Mouse (Mus musculus) midbrain, embryonic 16.5 days (tissue): ENCODE measurements around the gene Csf2rb2. TPM values are rescaled to one million over a fixed set of nuclear protein-coding genes. Genes with fewer than 3 reads are reported as not detected.

Experiments
- ATAC-seq: fragments of 200-750 bp; cut with Nextera tagmentation; 2 replicates; pipeline ENCODE4 v1.8.0; 2017; ENCODE audit warnings: moderate TSS enrichment
- H3K27ac ChIP-seq: fragments of 300-500 bp; sonication (generic); 2 replicates; pipeline ENCODE4 v1.5.1; 2014; ENCODE audit warnings: mild to moderate bottlenecking, low read length, mixed read lengths
- H3K27me3 ChIP-seq: fragments of 300-500 bp; sonication (generic); 2 replicates; pipeline ENCODE4 v1.6.1; 2014; ENCODE audit warnings: low read depth, low read length, mixed read lengths; ENCODE audit not compliant: control insufficient read depth, insufficient read depth
- H3K36me3 ChIP-seq: fragments of 300-500 bp; sonication (generic); 2 replicates; pipeline ENCODE4 v1.6.1; 2014; ENCODE audit warnings: mild to moderate bottlenecking, low read length, moderate library complexity, mixed read lengths; ENCODE audit not compliant: control insufficient read depth, insufficient read depth
- H3K4me1 ChIP-seq: fragments of 300-500 bp; sonication (generic); 2 replicates; pipeline ENCODE4 v1.6.1; 2014; ENCODE audit warnings: mild to moderate bottlenecking, low read length, mixed read lengths; ENCODE audit not compliant: control insufficient read depth, insufficient read depth
- H3K4me2 ChIP-seq: fragments of 300-500 bp; sonication (generic); 2 replicates; pipeline ENCODE4 v1.6.1; 2014; ENCODE audit warnings: mild to moderate bottlenecking, low read length, mixed read lengths
- H3K4me3 ChIP-seq: fragments of 300-500 bp; sonication (generic); 2 replicates; pipeline ENCODE4 v1.5.1; 2014; ENCODE audit warnings: low read depth, mild to moderate bottlenecking, low read length, moderate library complexity, mixed read lengths
- H3K9ac ChIP-seq: fragments of 300-500 bp; sonication (generic); 2 replicates; pipeline ENCODE4 v1.6.1; 2014; ENCODE audit warnings: low read depth, low read length, mixed read lengths
- H3K9me3 ChIP-seq: fragments of 300-500 bp; sonication (generic); replicated peaks from 2 replicates; pipeline ENCODE4 v1.6.1; 2014; ENCODE audit warnings: mild to moderate bottlenecking, low read length, mixed read lengths; ENCODE audit not compliant: control insufficient read depth, poor library complexity, severe bottlenecking
- WGBS: fragments of 180-500 bp; shearing (Covaris S2); extraction: QIAGEN DNeasy Blood & Tissue Kit; methylation state at CpG from one replicate; pipeline ENCODE4 v1.1.7; 2014; 5-methylcytosine and 5-hydroxymethylcytosine counted together
- polyA plus RNA-seq: library from polyadenylated mRNA; unstranded; fragments of >200 nt; fragmentation: Nextera tagmentation; extraction: Ambion mirVana; gene quantifications from 2 replicates; pipeline ENCODE4 v1.2.1, GENCODE M21; 2015

The Csf2rb2 gene
- polyA plus RNA-seq, 1 experiment from 2014 or later = 0.08 TPM

GRCm38 (mm10) chr15:78248410-78248809 is 57.1 kb downstream of the Csf2rb2 start:
- Histone ChIP-seq H3K4me2 (no peak overlapping the region), H3K27ac (no peak overlapping the region), H3K9ac (no peak overlapping the region), H3K4me3 (no peak overlapping the region), H3K27me3 (no peaks in the 10 kb centered on the region), H3K36me3 (no peaks in the 10 kb centered on the region), H3K9me3 (no peaks in the 10 kb centered on the region), H3K4me1 (no peaks in the 10 kb centered on the region)
- no peak for ATAC-seq
- 74% methylated on average over 3 of the region's 3 CpGs for WGBS

DNA sequence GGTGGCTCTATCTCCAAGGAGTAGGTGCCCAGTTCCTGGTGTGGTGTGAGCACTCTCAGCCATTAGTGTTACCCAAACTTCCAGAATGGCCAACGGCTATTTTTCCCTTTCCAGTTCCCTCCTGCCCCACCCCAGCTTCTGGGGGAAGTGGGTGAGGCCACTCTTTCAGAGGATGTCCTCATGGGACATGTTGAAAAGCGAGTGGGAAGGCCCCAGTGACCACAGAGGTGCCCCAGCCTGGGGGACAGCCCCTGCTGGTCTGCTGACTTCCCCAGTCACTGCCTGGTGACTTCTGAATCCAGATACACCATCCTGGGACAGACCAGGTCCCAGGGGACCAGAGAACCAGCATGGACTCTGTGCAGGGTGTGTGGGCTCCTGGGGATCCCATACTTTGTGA is 57.9 kb downstream of the Csf2rb2 start:
- H3K36me3 ChIP-seq = no peaks in the 10 kb centered on the region
- no peak overlapping the region for H3K4me3 ChIP-seq
- ATAC-seq = no peak
- WGBS = 59% methylated on average over 2 of the region's 2 CpGs
- no peaks in the 10 kb centered on the region for H3K4me1 ChIP-seq
- no peaks in the 10 kb centered on the region for H3K9me3 ChIP-seq
- H3K4me2 ChIP-seq = no peak overlapping the region
- H3K27me3 ChIP-seq = no peaks in the 10 kb centered on the region
- no peak overlapping the region for H3K9ac ChIP-seq
- no peak overlapping the region for H3K27ac ChIP-seq

DNA sequence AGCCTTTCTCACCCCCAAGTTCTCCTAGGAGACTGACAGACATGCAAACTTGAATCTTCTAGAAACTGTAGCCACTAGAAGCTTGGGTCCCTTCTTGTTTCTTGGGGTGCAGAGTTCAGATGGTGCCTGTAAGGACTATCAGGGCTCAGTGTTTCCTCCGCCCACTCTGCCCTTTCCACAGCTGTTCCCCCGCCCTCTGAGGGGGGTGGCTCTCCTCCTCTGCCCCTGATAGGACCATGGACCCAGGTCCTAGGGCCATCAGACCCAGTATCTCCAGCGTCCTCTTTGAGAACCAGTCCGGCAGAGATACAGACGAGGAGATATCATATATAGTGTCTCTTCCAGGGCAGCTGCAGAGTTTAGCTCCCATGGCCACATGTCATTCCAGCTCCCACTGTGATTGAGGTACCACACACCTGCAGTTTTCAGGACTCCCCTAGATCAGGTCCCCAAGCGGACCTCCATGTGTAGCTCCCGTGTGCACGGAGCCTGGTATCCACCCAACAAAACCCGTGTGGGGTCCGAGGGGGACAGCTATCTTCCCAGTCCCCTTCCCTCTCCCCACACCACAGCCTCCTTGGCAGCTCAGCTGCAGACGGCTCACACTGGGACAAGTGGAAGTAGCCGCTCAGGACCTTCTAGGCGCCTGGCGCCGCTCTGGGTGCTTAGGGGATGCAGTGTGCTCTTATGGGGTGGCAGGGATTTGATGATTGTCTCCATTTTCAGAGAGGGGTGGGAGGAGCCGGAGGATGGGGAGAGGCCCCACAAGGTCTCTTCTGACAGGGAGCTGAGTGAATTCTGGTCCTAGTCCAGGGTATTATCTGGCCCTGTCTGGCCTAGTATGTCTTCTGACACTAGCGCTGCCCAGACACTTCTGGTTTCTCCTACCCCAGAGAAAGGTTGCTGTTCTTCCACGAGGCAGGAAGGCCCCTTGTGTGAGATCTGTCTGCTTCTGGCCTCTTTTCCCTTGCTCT is 59.1 kb downstream of the Csf2rb2 start:
- no peaks in the 10 kb centered on the region for H3K9me3 ChIP-seq
- ATAC-seq = no peak
- WGBS = 80% methylated on average over 18 of the region's 18 CpGs

DNA sequence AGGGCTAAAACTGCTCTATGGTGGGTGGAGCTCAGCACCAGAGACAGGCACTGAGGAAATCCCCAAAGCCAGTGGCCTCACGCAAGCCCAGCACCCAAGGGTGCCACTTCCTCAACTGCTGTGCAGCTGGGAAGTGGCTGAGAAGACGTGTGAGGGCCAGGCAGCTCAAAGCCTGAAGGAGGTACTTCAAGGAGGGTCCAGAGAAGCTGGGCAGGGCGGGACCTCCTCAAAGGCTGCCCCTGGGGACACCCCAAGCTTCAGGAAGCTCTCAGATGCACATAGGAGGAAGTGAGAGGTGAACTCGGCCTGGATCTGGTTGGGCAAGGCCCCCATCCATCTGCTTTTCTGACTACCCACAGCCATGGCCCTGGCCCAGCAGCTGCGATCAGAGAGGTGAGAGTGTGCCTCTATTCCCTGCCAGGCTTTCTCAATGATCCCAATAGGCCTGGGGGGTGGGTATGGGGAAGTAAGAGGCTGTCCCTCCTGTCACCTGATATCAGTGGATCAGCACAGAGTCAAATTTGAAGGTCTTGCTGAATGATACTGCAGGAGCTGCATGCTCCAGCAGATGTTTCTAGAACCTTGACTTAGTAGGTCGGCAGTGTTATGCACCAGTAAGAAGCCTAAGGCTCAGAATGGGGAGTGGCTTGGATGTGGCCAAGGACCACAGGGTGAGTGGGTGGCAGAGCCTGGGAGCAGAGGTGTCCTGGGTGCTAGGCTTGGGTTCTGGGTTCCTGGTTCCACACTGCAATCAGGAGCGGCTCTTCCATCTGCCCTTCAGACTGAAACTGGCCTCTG is 60.6 kb downstream of the Csf2rb2 start, which contains the start of gene Ncf4:
Ncf4 (plus strand) TSS at position 107 of the 798 bp plus-strand sequence.
- no peaks in the 10 kb centered on the region for H3K4me1 ChIP-seq
- H3K4me3 ChIP-seq = no peak within 1 kb of the TSS
- no peaks in the 10 kb centered on the region for H3K9me3 ChIP-seq
- H3K27me3 ChIP-seq = no peaks in the 10 kb centered on the region
- H3K27ac ChIP-seq = no peak within 1 kb of the TSS
- H3K36me3 ChIP-seq = no peaks in the 10 kb centered on the region
- H3K9ac ChIP-seq = no peak within 1 kb of the TSS
- ATAC-seq = no peak
- 66% methylated on average over 7 of the region's 7 CpGs for WGBS
- H3K4me2 ChIP-seq = no peak within 1 kb of the TSS

More for the DNA sequence above, 59.1 kb downstream of the Csf2rb2 start:
- H3K27me3 ChIP-seq = no peaks in the 10 kb centered on the region
- H3K4me2 ChIP-seq = no peak overlapping the region
- no peak overlapping the region for H3K9ac ChIP-seq
- H3K27ac ChIP-seq = no peak overlapping the region
- H3K36me3 ChIP-seq = no peaks in the 10 kb centered on the region
- no peak overlapping the region for H3K4me3 ChIP-seq
- H3K4me1 ChIP-seq = no peaks in the 10 kb centered on the region

- no peaks in the 10 kb centered on the region for H3K9me3 ChIP-seq
- 75% methylated on average over 6 of the region's 6 CpGs for WGBS
- H3K27ac ChIP-seq = no peak overlapping the region
- H3K4me1 ChIP-seq = no peaks in the 10 kb centered on the region
- no peak for ATAC-seq
- H3K4me3 ChIP-seq = no peak overlapping the region
- H3K36me3 ChIP-seq = no peaks in the 10 kb centered on the region
- no peaks in the 10 kb centered on the region for H3K27me3 ChIP-seq
- H3K4me2 ChIP-seq = no peak overlapping the region
- H3K9ac ChIP-seq = no peak overlapping the region
Observed at GRCm38 (mm10) chr15:78243774-78244173, 61.7 kb downstream of the Csf2rb2 start.

- Histone ChIP-seq H3K36me3 (no peaks in the 10 kb centered on the region), H3K4me2 (no peak overlapping the region), H3K4me3 (no peak overlapping the region), H3K27me3 (0 out of 2 replicates have a peak, but pooled peaks cover under 1% of the 10 kb centered on the region), H3K27ac (no peak overlapping the region), H3K9me3 (no peaks in the 10 kb centered on the region), H3K4me1 (no peaks in the 10 kb centered on the region), H3K9ac (no peak overlapping the region)
- ATAC-seq = no peak
- WGBS = 84% methylated on average over 8 of the region's 8 CpGs
Observed at GRCm38 (mm10) chr15:78243061-78243460, 62.5 kb downstream of the Csf2rb2 start.

DNA sequence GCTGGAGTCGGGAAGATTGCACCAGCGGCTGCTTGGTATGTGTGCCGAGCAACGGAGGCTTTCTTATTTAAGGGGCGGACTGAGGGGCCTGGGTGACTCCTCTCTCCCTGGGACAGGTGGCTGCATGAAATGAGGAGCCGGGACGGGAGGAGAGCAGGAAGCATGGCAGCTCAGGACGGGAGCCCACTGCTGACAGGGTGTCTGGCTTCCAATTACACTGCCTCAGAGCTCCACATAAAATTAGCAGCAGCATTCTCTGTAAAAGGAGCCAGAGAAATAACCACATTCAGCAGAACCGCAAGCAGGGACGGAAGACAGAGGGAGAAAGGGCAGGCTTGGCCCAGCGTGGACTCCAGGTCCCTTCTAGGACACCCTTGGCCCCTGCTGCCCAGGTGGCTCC is 64.2 kb downstream of the Csf2rb2 start:
- no peak overlapping the region for H3K4me3 ChIP-seq
- no peak overlapping the region for H3K4me2 ChIP-seq
- H3K27ac ChIP-seq = no peak overlapping the region
- H3K9me3 ChIP-seq = no peaks in the 10 kb centered on the region
- 51% methylated on average over 11 of the region's 11 CpGs for WGBS
- H3K27me3 ChIP-seq = 0 out of 2 replicates have a peak, but pooled peaks cover 3% of the 10 kb centered on the region
- ATAC-seq = no peak
- no peak overlapping the region for H3K9ac ChIP-seq
- H3K36me3 ChIP-seq = no peaks in the 10 kb centered on the region
- H3K4me1 ChIP-seq = no peaks in the 10 kb centered on the region

DNA sequence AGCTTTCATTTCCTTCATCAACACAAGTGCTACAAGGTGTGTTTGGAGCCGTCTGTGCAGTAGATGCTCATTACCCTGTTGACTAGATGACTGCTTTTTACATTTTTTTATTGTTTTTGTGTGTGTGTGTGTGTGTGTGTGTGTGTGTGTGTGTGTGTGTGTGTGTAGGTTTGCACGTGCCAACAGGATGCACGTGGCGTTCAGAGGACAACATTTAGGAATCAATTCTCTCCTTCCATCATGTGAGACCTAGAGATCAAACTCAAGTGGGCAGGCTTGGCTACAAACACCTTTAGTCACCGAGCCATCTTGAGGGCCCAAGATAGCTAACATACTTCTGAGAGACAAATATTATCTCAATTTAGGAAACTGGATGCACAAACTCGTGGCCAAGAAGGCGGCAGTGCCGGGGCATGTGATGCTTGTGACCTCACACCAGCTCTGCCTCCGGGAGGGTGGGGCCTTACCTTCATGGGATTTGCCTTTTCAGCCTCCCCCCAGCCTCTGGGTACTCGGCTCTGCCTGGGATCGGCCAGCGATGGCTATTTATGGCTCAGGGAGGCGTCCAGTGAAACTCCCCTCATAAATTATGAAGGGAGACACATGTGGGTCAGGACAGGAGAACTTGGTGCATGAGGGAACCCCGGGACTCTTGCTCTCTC is 65.4 kb downstream of the Csf2rb2 start:
- WGBS = 83% methylated on average over 14 of the region's 14 CpGs
- no peak for ATAC-seq
- Histone ChIP-seq H3K36me3 (no peaks in the 10 kb centered on the region), H3K4me1 (no peaks in the 10 kb centered on the region), H3K27me3 (0 out of 2 replicates have a peak, but pooled peaks cover 3% of the 10 kb centered on the region), H3K4me2 (no peak overlapping the region), H3K9ac (no peak overlapping the region), H3K27ac (no peak overlapping the region), H3K4me3 (no peak overlapping the region), H3K9me3 (no peaks in the 10 kb centered on the region)
